Mouse (Mus musculus) testis, postnatal 10 days (tissue): ENCODE measurements around the gene P2rx3.

Experiments used
- DNase-seq: peaks from one replicate; pipeline ENCODE4 v3.0.0; 2021; ENCODE audit warnings: low spot score

Gene P2rx3

GRCm38 (mm10) chr2:84980188-84980587 lies 57.1 kb downstream of the P2rx3 start, which contains the start of gene Prg2:
Prg2 (plus strand) TSS chr2:84980461.
- no peak for DNase-seq

GRCm38 (mm10) chr2:84975580-84975979 lies 61.7 kb downstream of the P2rx3 start:
- DNase-seq: no peak

- DNase-seq: no peak
Measured at GRCm38 (mm10) chr2:84967318-84967991, 69.8 kb downstream of the P2rx3 start.

GRCm38 (mm10) chr2:84964111-84964801 lies 73.0 kb downstream of the P2rx3 start:
- DNase-seq: no peak

GRCm38 (mm10) chr2:84962906-84963507 lies 74.3 kb downstream of the P2rx3 start:
- no peak for DNase-seq

- DNase-seq: no peak
Measured at GRCm38 (mm10) chr2:84961901-84962300, 75.4 kb downstream of the P2rx3 start.

GRCm38 (mm10) chr2:84961300-84961699 lies 76.0 kb downstream of the P2rx3 start:
- DNase-seq: no peak

GRCm38 (mm10) chr2:84958588-84959264 lies 78.5 kb downstream of the P2rx3 start:
- no peak for DNase-seq

GRCm38 (mm10) chr2:84956274-84956673 lies 81.0 kb downstream of the P2rx3 start:
- DNase-seq: peak; percentile 67

GRCm38 (mm10) chr2:84955435-84955834 lies 81.8 kb downstream of the P2rx3 start:
- no peak for DNase-seq

GRCm38 (mm10) chr2:84952693-84953092 lies 84.6 kb downstream of the P2rx3 start:
- no peak for DNase-seq

GRCm38 (mm10) chr2:84952251-84952650 lies 85.0 kb downstream of the P2rx3 start:
- no peak for DNase-seq

GRCm38 (mm10) chr2:84951027-84951426 lies 86.2 kb downstream of the P2rx3 start:
- DNase-seq: no peak

GRCm38 (mm10) chr2:84948721-84949120 lies 88.5 kb downstream of the P2rx3 start:
- DNase-seq: no peak
